Mouse (Mus musculus) heart, embryonic 11.5 days (tissue): ENCODE measurements at regions not wholly inside any gene's neighbourhood (a gene's known extent, or its start where the extent isn't known, plus 50 kb on each side); places are given as distances from the start of the nearest gene placed in this dataset.

Experiments used
- ATAC-seq: fragments of 200-750 bp; cut with Nextera tagmentation; replicated peaks from 2 replicates; pipeline ENCODE4 v1.8.0; 2017; ENCODE audit warnings: moderate library complexity; ENCODE audit not compliant: insufficient number of reproducible peaks, low FRiP score, low TSS enrichment
- H3K27ac ChIP-seq: fragments of 300-500 bp; sonication (generic); 2 replicates; pipeline ENCODE4 v1.5.1; 2014; ENCODE audit warnings: mild to moderate bottlenecking, low read depth, low read length
- H3K27me3 ChIP-seq: fragments of 300-500 bp; sonication (generic); 2 replicates; pipeline ENCODE4 v1.6.1; 2014; ENCODE audit warnings: mild to moderate bottlenecking, low read length, mixed read lengths; ENCODE audit not compliant: control insufficient read depth, insufficient read depth
- H3K36me3 ChIP-seq: fragments of 300-500 bp; sonication (generic); 2 replicates; pipeline ENCODE4 v1.6.1; 2014; ENCODE audit warnings: mild to moderate bottlenecking, low read length, moderate library complexity, mixed read lengths; ENCODE audit not compliant: control insufficient read depth, insufficient read depth
- H3K4me1 ChIP-seq: fragments of 300-500 bp; sonication (generic); 2 replicates; pipeline ENCODE4 v1.6.1; 2014; ENCODE audit warnings: low read length; ENCODE audit not compliant: control insufficient read depth, insufficient read depth
- H3K4me2 ChIP-seq: fragments of 300-500 bp; sonication (generic); 2 replicates; pipeline ENCODE4 v1.6.1; 2014; ENCODE audit warnings: mild to moderate bottlenecking, moderate library complexity
- H3K4me3 ChIP-seq: fragments of 300-500 bp; sonication (generic); 2 replicates; pipeline ENCODE4 v1.5.1; 2014; ENCODE audit warnings: low read depth, low read length
- H3K9ac ChIP-seq: fragments of 300-500 bp; sonication (generic); 2 replicates; pipeline ENCODE4 v1.6.1; 2014; ENCODE audit warnings: mild to moderate bottlenecking, low read depth, low read length, moderate library complexity
- H3K9me3 ChIP-seq: fragments of 300-500 bp; sonication (generic); replicated peaks from 2 replicates; pipeline ENCODE4 v1.6.1; 2016; ENCODE audit warnings: low read length; ENCODE audit not compliant: control insufficient read depth
- WGBS: fragments of 180-500 bp; shearing (Covaris S2); extraction: QIAGEN DNeasy Blood & Tissue Kit; methylation state at CpG from one replicate; pipeline ENCODE4 v1.1.7; 2014; ENCODE audit not compliant: insufficient replicate concordance; 5-methylcytosine and 5-hydroxymethylcytosine counted together

- no peaks in the 10 kb centered on the region for H3K4me1 ChIP-seq
- H3K36me3 ChIP-seq: no peaks in the 10 kb centered on the region
- no peak overlapping the region for H3K27ac ChIP-seq
- no peak overlapping the region for H3K9ac ChIP-seq
- 60% methylated on average over 4 of the region's 4 CpGs for WGBS
- H3K4me2 ChIP-seq: no peak overlapping the region
- ATAC-seq: no peak
- H3K4me3 ChIP-seq: no peak overlapping the region
- H3K9me3 ChIP-seq: no peaks in the 10 kb centered on the region
- H3K27me3 ChIP-seq: no peaks in the 10 kb centered on the region
Measured at GRCm38 (mm10) chr13:26865930-26866555, 96.1 kb upstream of the Hdgfl1 start.

- Histone ChIP-seq H3K27ac (no peak overlapping the region), H3K4me1 (no peaks in the 10 kb centered on the region), H3K36me3 (no peaks in the 10 kb centered on the region), H3K9ac (no peak overlapping the region), H3K27me3 (no peaks in the 10 kb centered on the region), H3K4me2 (no peak overlapping the region), H3K9me3 (no peaks in the 10 kb centered on the region), H3K4me3 (no peak overlapping the region)
- ATAC-seq: no peak
- WGBS: 59% methylated on average over 3 of the region's 3 CpGs
Measured at GRCm38 (mm10) chr13:26867794-26868193, 97.8 kb upstream of the Hdgfl1 start.

GRCm38 (mm10) chr13:26916477-26916876 lies 140.9 kb upstream of the Prl start:
- Histone ChIP-seq H3K27me3 (no peaks in the 10 kb centered on the region), H3K27ac (no peak overlapping the region), H3K4me2 (no peak overlapping the region), H3K9ac (no peak overlapping the region), H3K4me1 (no peaks in the 10 kb centered on the region), H3K4me3 (no peak overlapping the region), H3K36me3 (no peaks in the 10 kb centered on the region), H3K9me3 (no peaks in the 10 kb centered on the region)
- ATAC-seq: no peak
- WGBS: 57% methylated on average over 7 of the region's 7 CpGs

- Histone ChIP-seq H3K9ac (no peak overlapping the region), H3K36me3 (no peaks in the 10 kb centered on the region), H3K27ac (peak overlapping the region; percentile 15; the same call in 1 of the 2 replicates), H3K4me2 (no peak overlapping the region), H3K27me3 (no peaks in the 10 kb centered on the region), H3K9me3 (no peaks in the 10 kb centered on the region), H3K4me3 (no peak overlapping the region), H3K4me1 (no peaks in the 10 kb centered on the region)
- ATAC-seq: no peak
- WGBS: 43% methylated on average over 4 of the region's 4 CpGs
Measured at GRCm38 (mm10) chr13:26932695-26933438, 124.5 kb upstream of the Prl start.

GRCm38 (mm10) chr13:26933838-26934237 lies 123.5 kb upstream of the Prl start:
- ATAC-seq: no peak
- Histone ChIP-seq H3K9ac (no peak overlapping the region), H3K36me3 (no peaks in the 10 kb centered on the region), H3K27me3 (no peaks in the 10 kb centered on the region), H3K4me1 (no peaks in the 10 kb centered on the region), H3K4me3 (no peak overlapping the region), H3K4me2 (no peak overlapping the region), H3K9me3 (no peaks in the 10 kb centered on the region), H3K27ac (no peak overlapping the region)
- WGBS: 59% methylated on average over 5 of the region's 5 CpGs

- Histone ChIP-seq H3K4me3 (no peak overlapping the region), H3K9me3 (no peaks in the 10 kb centered on the region), H3K27me3 (no peaks in the 10 kb centered on the region), H3K4me1 (no peaks in the 10 kb centered on the region), H3K4me2 (no peak overlapping the region), H3K36me3 (no peaks in the 10 kb centered on the region), H3K27ac (no peak overlapping the region), H3K9ac (no peak overlapping the region)
- ATAC-seq: no peak
Measured at GRCm38 (mm10) chr13:26940436-26940835, 116.9 kb upstream of the Prl start.

- Histone ChIP-seq H3K4me3 (no peak overlapping the region), H3K4me1 (no peaks in the 10 kb centered on the region), H3K36me3 (no peaks in the 10 kb centered on the region), H3K4me2 (no peak overlapping the region), H3K27ac (no peak overlapping the region), H3K9me3 (no peaks in the 10 kb centered on the region), H3K27me3 (no peaks in the 10 kb centered on the region), H3K9ac (no peak overlapping the region)
- ATAC-seq: no peak
- 84% methylated on average over 3 of the region's 3 CpGs for WGBS
Measured at GRCm38 (mm10) chr13:26944487-26944886, 112.9 kb upstream of the Prl start.

GRCm38 (mm10) chr13:26951461-26951860 lies 105.9 kb upstream of the Prl start:
- no peak overlapping the region for H3K4me2 ChIP-seq
- H3K9ac ChIP-seq: no peak overlapping the region
- no peaks in the 10 kb centered on the region for H3K9me3 ChIP-seq
- no peak for ATAC-seq
- no peaks in the 10 kb centered on the region for H3K4me1 ChIP-seq
- no peaks in the 10 kb centered on the region for H3K36me3 ChIP-seq
- 87% methylated on average over 2 of the region's 2 CpGs for WGBS
- H3K27ac ChIP-seq: no peak overlapping the region
- no peaks in the 10 kb centered on the region for H3K27me3 ChIP-seq
- no peak overlapping the region for H3K4me3 ChIP-seq

GRCm38 (mm10) chr13:26953834-26954233 lies 103.5 kb upstream of the Prl start:
- H3K27me3 ChIP-seq: no peaks in the 10 kb centered on the region
- no peaks in the 10 kb centered on the region for H3K9me3 ChIP-seq
- no peaks in the 10 kb centered on the region for H3K4me1 ChIP-seq
- no peaks in the 10 kb centered on the region for H3K36me3 ChIP-seq
- H3K27ac ChIP-seq: no peak overlapping the region
- H3K4me3 ChIP-seq: no peak overlapping the region
- no peak for ATAC-seq
- 79% methylated on average over 2 of the region's 2 CpGs for WGBS
- H3K9ac ChIP-seq: no peak overlapping the region
- H3K4me2 ChIP-seq: no peak overlapping the region
